Mouse (Mus musculus) megakaryocyte progenitor cell, adult 5-6 weeks (primary cell): Measurements from ENCODE around the gene Pnpla1. TPM values are rescaled to one million over a fixed set of nuclear protein-coding genes. Genes with fewer than 3 reads are reported as not detected.
A peak's percentile ranks its signal among the peaks of the same experiment; 100 is the strongest.

Experiments
- ATAC-seq: replicated peaks from 2 replicates; pipeline ENCODE4 v1.8.0; 2016; ENCODE audit warnings: mild to moderate bottlenecking, moderate TSS enrichment, inconsistent platforms; ENCODE audit not compliant: poor library complexity
- total RNA-seq, 2 experiments: library from RNA; stranded (forward) in 1 of 2; stranded (reverse) in 1 of 2; fragments of 157-497, 149-512 nt in 1 of 2; fragments of 200-1000 nt in 1 of 2; gene quantifications; 2 replicates each; pipeline versions ENCODE4 v1.2.3 to v1.2.4; 2015 to 2017

The Pnpla1 gene
- total RNA-seq, 2 experiments from 2014 or later = 0.02 TPM; not detected in 1

DNA sequence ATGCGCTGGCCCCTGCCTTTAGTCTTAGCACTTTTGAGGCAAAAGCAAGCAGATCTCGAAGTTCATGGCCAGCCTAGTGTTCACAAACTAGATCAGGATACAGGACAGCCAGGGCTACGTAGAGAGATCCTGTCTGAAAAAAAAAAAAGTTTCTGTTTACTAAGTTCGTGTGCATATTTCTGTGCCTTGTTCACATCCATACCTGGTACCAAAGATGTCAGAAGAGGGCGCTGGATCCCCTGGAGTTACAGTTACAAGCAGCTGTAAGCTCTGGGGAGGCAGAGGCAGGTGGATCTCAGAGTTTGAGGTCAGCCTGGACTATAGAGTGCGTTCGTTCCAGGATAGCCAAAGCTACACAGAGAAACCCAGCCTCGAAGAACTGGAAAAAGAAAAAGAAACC lies 24.6 kb downstream of the Pnpla1 start:
- ATAC-seq = no peak

DNA sequence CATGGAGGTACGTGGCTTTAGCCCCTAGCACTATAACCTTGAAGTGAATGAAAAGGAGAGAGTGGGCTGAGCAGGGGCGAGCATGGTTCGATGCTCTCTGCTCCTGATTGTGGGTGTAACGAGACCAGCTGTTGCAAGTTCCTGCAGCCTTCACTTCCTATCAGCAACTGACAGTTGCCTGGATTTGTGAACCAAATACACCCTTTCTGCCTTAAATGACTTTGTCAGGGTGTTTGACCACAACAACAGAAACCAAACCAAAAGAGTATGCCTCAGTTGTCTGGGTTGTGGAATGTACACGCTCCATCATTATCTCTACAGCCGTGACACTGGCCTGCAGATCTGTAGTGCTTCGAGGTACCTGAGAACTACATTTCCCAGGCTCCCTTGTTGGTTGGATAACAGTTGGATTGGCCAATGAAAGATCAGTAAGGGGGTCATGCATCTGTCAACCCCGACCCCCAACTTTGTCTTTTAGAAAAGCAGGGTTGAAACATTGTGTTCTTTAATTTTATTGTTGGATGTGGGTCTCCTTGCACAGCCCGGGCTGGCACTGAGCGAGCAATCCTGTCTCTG lies 25.8 kb downstream of the Pnpla1 start:
- peak; percentile 23; the same call in 1 of the 2 replicates for ATAC-seq

DNA sequence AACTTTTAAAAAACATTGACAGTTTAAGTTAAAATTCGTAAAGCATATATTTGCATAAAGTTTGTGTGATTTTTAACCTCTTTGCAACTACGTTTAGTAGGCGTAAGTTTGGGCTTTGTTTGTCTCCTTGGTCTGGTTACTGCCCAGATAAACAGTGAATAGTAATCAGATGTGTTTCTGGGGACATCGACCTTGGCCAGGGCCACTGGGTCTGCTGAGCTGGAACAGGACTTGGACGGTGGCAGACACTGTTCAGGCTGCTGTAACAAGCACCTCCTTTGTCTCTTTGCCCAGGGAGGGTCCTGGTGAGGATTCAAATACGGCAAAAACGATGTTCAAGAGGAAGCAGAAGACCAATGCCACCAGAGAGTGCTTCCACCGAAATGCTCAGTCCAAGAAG lies 27.0 kb downstream of the Pnpla1 start:
- ATAC-seq = no peak

DNA sequence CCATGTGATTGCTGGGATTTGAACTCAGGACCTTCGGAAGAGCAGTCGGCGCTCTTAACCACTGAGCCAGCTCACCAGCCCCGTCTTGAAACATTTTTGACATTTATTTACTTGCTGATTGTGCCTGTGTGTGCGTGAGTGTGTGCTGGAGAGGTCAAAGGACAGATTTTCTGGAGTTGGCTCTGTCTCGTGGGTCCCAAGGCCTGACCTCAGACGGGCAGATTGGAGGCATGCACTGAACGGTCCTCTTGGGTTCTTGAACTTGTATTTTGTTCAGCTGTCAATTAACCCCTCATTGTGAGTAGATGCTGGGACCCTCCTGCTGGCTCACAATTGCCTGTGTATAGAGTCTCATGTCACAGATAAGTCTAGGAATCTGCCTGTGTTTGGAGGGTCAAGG lies 28.1 kb downstream of the Pnpla1 start:
- ATAC-seq = no peak

DNA sequence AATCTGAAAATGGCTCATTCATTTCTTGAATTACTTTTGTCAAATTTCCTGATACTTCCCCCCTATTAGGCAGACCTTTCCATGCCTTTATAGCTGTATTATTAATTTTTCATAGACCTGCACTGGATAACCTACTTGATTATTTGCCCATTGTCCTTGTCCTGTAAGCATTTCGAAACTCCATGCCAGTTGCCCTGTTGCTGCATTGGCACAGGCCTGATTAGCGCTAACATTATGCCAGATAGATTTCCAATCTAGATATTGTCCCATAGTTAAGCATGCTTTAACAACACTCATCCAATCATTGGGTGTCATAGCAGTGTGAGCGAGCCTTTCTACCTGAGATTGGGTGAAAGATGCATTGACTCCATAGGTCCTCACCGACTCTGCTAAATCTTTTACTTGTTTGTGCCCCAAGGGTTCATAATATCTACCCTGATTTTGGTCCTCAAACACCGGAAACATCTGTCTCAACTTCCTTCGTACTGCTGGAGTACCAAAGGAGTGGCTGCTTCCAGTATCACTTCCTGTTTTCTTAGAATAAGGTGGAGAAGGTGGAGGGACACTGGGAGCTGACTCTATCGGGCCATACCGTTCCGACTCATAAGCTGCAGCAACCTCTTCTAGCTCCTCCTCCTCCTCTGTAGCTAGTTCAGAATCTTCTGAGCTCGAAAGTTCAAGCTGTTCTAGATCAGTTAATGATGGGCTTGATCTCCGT lies 36.0 kb downstream of the Pnpla1 start:
- ATAC-seq = peak; percentile 76

DNA sequence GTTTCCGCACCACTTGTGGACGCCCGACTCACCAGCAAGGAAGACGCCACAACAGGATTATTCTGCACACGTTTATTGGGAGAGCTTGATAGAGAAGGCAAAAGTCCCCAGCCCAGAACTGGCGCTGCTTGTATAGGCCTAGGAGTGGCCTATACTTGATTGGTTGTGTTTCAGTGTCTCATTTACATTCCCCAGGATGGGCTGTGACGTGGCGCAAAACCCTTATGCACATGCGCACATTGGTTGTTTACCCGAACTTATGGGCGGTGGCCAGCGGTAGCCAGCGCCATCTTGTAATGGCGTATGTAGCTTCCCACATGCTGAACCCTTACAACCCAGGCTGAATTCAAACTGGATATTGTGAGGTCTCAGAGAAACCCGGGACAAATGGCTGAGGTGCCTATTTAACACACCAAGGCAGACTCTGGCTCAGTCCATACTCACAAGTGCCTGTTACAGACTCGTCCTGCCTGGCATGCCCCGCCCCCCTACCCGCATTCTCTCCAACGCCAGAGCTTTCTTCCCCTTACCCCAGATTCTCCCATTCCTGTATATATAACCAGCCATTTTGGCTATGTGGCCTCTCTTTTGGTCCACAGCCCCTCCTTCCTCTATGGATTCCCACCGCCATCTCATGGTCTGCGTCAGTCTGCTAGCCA lies 37.1 kb downstream of the Pnpla1 start:
- no peak for ATAC-seq

DNA sequence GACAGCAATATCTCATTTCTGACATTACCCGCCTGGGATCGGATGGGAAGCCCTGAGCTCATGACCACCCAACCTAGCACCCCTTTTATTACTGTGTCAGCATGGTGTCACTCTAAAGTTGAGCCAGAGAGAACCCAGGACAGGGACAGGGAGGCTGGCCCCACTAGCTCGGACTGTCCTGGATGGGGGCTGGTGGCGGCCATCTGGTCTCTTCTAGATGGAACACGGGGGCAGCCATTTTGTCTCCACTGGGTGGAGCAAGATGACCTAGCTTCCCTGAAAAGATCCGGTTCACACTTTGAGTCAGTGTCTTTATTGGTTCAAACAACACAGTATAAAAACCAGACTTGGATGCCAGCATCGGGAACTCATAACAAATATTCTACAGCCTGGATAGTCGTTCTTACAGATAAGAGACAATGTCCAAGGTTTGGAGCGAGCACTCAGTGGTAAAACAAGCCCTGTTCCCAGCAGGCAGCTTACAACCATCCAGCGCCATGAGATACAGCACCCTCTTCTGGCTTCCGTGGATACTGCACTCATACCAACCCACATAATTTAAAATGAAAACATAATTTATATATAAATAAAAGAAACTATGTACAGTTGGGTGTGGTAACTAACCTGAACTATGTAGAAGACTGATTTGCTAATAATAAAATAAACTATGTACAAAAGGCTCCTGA lies 38.0 kb downstream of the Pnpla1 start:
- ATAC-seq = 0 out of 2 replicates have a peak, but pooled peaks have one; percentile 44

DNA sequence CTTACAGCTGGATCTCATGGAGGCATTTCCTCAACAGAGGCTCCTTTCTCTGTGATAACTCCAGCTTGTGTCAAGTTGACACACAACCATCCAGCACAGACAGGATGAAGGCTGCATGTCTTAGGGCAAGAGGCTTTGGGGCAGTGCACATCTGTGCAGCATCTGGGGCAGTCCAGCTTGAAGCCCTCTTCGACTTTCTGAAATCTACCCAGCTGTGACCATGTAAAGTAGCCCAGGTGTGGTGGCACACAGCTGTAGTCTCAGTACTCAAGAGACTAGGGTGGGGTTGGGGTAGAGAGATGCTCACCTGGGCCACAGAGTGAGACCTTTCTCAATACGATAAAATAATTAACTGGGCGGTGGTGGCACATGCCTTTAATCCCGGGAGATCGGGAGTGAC lies 39.6 kb downstream of the Pnpla1 start:
- ATAC-seq = no peak

DNA sequence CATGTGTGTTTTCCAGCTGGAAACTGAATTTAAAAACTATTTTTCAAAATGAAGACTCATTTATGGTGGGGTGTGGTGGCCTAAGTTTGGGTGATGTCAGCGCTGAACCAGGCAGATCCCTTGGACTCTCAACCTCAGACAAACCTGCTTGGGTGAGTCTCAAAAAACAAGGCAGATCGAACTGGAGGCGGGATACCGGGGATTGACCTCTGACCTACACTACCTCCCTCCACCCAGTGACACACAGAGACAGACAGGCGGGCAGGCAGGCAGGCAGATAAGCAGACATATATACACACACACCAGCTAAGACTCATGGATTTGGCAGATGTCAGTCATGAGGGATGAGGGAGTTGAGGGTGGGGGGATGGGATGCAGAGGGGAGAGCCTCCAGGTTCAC lies 40.0 kb downstream of the Pnpla1 start:
- ATAC-seq = no peak

DNA sequence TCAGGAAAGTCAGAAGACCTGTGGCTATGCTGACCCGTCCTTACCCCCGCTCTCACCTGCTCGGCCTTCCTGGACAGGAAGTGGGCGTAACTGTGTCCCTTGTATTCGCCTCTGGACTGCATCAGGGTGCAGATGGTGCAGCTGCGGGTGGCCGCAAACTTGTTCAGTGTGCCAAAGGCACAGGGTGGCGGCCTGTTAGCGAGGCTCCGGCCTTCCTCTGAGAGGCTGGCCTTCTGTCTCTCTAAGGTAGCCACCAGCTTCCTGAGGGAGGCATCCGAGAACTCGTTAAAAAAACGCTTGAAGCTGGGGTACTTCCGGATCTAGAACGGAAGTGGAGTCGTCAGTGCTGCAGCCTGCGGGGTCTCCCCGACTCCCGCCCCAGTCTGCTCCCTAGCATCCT lies 41.2 kb downstream of the Pnpla1 start:
- ATAC-seq = no peak

DNA sequence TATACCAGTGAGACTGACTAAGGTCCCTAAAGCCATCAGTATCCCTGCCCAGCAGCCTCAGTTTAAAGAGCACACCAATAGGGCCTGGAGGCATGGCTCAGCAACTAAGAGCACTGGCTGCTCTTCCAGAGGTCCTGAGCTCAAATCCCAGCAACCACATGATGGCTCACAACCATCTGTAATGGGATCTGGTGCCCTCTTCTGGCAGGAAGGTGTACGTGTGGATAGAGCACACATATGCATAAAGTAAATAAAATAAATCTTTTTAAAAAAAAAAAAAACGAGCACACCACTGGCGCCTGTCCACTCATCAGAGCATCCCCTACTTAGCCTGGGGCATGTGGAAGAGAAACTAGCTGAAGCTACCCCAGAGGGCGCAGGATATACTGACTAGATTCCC lies 43.3 kb downstream of the Pnpla1 start:
- no peak for ATAC-seq

DNA sequence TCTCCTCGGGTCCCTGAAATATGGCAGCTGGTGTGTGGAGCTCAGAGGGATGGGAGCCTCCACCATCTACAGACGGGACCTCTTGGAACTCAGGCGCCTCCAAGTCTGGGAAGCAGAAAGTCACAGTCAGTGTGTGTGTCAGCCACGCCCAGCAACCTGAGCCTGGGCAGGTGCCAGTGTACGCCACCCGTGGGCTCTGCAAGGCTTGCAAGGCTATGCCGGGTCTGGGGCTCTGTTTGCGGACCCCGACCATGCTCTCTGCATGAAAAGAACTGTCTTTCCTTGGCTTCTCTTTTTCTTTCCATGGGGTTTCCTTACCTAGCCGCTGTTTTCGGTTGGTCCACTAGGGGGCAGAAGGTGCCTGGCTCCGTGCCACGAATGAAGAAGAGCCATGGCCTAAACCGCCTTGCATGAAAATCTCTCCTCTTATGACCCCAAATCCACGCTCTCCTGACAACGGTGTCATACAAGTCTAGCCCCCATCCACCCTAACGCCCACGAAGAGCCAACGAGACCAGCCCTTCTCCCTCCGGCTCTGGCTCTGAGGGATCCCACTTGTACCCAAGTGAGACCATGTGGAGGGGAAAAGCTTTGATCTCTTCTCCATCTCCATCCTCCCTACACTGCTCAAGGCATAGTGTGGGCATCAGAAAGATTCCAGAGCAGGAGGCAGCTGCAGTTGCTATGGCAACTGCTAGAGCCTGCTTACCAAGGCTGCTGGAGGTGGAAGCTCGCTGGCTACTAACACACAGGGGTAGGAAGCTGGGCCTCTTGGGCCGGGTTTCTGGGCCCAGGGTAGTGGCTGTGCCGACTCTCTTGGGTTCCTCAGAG lies 46.5 kb downstream of the Pnpla1 start:
- ATAC-seq = 0 out of 2 replicates have a peak, but pooled peaks have one; percentile 30

DNA sequence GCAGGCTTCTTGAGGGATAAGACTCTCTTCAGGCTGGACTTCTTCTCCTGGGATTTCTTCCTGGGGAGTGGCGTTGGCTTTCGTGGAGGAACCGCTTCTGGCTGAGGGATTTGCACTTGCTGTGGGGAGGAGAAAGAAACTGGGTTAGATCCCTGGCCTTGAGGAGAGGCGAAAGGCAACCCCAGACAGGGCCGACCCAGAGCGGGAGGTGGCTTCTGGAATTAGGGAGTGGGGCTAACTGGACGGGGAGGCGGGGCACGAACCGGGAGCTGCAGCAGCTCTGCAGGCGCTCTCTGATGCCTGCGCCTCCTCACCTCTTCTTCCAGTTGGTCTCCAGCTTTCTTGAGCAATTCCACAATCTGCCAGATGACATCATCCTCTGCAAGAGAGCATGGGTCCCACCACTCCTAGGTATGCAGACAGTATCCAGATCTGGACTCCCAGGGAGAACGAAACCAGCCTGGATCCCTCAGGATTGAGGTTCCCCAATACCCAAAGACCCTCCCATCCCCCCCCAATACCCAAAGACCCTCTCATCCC lies 47.2 kb downstream of the Pnpla1 start:
- no peak for ATAC-seq

DNA sequence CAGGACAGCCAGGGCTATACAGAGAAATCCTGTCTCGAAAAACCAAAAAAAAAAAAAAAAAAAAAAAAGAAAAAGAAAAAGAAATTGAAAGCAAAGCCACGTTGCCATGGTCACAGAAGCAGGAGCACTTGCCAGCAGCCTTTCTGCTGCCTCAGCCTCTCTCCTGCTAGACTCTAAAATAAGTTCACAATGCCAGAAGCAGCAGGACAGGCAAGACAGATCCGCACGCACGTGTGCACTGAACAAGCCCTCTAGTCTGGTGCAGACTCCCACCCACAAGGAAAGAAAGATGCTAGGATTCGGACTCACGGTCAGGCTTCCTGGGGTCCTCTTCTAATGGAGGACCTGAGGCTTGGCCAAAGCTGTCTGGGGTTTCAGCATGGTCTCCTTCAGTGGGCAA lies 49.7 kb downstream of the Pnpla1 start:
- ATAC-seq = no peak

DNA sequence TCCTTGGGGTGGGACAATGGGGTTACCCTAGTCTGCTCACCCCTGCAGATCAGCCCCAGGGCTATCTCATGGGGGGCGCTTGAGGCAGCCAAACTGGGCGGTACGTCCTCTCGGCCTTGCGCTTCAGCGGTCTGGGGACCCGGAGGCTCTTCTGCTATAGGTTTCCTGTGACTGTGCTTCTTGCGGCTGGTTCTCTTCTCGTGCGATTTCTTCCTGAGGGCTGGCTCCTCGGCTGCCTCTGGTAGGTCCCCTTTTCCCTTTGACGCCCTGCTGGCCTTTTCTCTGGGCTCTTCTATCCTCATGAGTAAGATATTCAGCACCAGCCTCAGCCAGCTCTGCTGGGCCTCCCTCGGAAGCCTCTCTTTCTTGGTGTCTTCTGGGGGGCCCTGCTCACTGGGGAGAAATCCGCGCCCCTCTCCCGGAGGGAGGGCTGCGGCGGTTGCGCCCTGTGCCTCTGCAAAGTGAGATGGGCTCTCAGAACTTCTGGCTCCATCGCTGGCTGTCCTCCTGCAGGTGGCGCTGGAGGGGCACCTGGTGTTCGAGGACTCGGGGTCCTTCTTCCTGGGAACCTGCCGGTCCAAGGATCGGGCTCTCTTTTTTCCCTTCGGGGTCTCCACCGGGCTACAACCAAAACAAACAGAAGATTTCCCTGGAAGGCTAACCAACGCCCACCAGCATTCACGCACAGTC lies 51.2 kb downstream of the Pnpla1 start:
- peak; percentile 79 for ATAC-seq

DNA sequence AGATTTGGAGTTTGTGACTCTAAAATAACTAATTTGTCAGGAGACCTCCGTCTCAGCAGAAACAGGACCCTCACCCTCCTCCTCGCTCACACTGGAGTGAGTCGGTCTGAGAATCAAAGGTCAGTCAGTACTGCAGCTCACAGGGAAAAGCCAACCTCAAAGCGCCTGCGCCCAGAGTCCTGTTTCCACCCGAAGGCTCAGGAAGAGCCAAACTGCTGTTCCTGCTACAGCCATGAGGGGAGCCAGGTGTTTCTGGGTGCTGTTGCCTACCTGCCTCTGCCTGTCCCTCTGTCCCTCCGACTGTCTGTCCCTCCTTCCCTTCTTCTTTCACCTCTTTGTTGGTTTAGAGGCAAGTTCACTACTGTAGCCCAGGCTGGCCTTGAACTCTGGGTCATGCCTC lies 51.9 kb downstream of the Pnpla1 start:
- no peak for ATAC-seq

DNA sequence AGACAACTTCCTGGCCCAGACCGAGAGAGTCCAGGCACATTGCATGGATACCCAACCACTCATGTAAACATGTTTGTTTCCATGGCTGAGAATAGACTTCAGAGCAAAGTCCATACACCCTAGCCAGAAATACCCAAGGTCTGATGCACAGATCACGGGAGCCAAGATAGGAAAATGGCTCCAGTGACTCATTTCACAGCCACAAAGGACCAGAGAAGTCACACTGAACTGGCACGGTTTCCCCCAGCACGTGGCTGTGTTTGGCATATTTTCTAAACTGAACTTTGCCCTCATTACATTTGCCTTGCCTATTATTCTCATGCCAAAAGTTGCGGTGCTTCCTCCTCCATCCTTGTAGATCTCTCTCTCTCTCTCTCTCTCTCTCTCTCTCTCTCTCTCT lies 55.0 kb downstream of the Pnpla1 start:
- ATAC-seq = no peak

DNA sequence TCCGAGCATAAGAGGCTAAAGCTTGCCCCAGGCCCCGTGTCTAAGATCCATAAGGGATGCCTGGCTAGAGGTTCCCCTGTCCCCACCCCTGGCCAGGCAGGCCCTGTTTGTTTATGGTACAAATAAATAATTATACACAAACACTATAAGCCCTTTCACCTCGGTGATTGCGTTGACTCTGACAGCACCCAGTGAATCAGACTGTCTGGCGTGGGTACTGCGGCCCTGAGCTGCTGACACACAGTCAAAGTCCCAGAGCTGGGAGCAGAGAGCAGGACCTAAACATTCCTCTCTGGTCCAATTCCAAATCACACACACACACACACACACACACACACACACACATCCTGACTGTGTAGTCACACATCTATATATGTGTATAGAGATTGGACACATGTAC lies 55.7 kb downstream of the Pnpla1 start:
- ATAC-seq = no peak

DNA sequence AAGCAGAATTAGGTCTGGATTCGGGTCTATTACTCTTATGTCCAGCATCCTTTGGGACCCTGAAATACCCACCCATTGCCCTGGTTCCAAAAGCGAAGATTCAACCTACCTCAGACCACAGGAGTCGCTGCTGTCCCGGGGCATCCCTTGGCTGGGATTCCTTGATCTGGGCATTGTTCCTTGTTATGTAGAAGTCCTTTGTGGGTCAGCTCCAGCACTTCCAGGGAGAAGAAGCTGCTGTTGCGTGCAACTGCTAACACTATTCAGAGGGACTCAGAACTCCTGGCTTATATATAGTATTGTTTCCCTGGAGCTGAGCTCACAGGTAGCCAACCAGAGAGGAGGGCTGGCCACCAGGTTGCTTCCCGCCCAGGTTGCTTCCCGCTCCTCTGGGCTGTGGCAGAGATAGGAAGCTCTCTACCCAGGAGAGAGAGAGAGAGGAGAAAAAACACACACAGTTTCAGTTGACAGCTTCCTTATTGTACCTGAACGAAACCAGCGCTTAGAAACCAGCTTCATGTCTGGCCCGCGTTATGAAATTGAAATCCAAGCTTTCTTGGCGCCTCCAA lies 56.9 kb downstream of the Pnpla1 start, which contains the start of gene 4930539E08Rik:
Gene 4930539E08Rik, minus strand, starts transcription at position 265 of the 569 bp plus-strand sequence.
- no peak for ATAC-seq
